Mouse (Mus musculus): Measurements from ENCODE around the gene Lim2. TPM values are rescaled to one million over a fixed set of nuclear protein-coding genes. Genes with fewer than 3 reads are reported as not detected.
"Not testable (repeated sequence)": the region's sequence is repeated elsewhere in the genome, so short reads cannot be mapped to it uniquely, and the experiment has no call there.

Lim2 gene
- polyA plus RNA-seq (2015; fragmentation: Nextera tagmentation; extraction: Ambion mirVana) = not detected in 2 replicates

DNA sequence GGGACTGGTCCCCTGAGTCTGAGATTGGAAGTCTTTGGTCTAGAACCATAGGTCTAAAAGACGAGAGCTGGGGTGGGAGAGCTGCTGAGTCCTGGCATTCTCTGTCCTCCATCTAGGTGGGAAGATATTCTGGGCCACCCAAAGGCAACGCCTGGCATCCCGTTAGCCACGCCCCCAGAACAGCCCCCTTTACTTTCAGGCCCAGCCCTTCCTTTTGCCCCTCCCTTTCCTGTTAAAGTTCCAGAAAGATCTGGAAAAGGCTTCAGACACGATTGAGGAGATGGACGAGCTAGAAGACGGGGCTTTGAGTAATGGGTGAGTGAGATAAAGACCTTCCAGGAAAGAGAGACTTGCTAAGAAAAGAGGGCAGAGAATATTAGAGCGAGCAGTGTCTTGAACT, at the start of gene Lim2:
TSS of gene Lim2 (plus strand) at position 265 of the 400 bp plus-strand sequence.
- ATAC-seq (replicated peaks) = no peak
- Histone ChIP-seq H3K4me1 (peaks cover 6% of the 10 kb centered on the region), H3K4me2 (no peak within 1 kb of the TSS), H3K27me3 (replicated peaks) (no peaks in the 10 kb centered on the region), H3K4me3 (no peak within 1 kb of the TSS), H3K36me3 (replicated peaks) (no peaks in the 10 kb centered on the region), H3K9ac (no peak within 1 kb of the TSS), H3K27ac (no peak within 1 kb of the TSS), H3K9me3 (no peaks in the 10 kb centered on the region)
- 84% methylated on average over 8 of the region's 8 CpGs for WGBS

- 16% methylated on average over 5 of the region's 5 CpGs for WGBS
- ATAC-seq (replicated peaks) = no peak
- no peaks in the 10 kb centered on the region for H3K4me1 ChIP-seq
Observed at GRCm38 (mm10) chr7:43378226-43378625, 49.2 kb upstream of the Lim2 start.

GRCm38 (mm10) chr7:43392349-43393121, 34.9 kb upstream of the Lim2 start:
- no peaks in the 10 kb centered on the region for H3K27me3 ChIP-seq (replicated peaks)
- H3K27ac ChIP-seq = no peak overlapping the region
- H3K4me2 ChIP-seq = no peak overlapping the region
- H3K9me3 ChIP-seq = no peaks in the 10 kb centered on the region
- H3K36me3 ChIP-seq (replicated peaks) = no peaks in the 10 kb centered on the region
- WGBS = 78% methylated on average over 8 of the region's 8 CpGs
- no peaks in the 10 kb centered on the region for H3K4me1 ChIP-seq
- ATAC-seq (replicated peaks) = no peak
- H3K4me3 ChIP-seq = no peak overlapping the region
- H3K9ac ChIP-seq = no peak overlapping the region

More at GRCm38 (mm10) chr7:43378226-43378625, 49.2 kb upstream of the Lim2 start:
- Histone ChIP-seq H3K4me3 (no peak overlapping the region), H3K36me3 (replicated peaks) (no peaks in the 10 kb centered on the region), H3K27me3 (replicated peaks) (no peaks in the 10 kb centered on the region), H3K27ac (no peak overlapping the region), H3K9ac (no peak overlapping the region), H3K9me3 (no peaks in the 10 kb centered on the region), H3K4me2 (no peak overlapping the region)

DNA sequence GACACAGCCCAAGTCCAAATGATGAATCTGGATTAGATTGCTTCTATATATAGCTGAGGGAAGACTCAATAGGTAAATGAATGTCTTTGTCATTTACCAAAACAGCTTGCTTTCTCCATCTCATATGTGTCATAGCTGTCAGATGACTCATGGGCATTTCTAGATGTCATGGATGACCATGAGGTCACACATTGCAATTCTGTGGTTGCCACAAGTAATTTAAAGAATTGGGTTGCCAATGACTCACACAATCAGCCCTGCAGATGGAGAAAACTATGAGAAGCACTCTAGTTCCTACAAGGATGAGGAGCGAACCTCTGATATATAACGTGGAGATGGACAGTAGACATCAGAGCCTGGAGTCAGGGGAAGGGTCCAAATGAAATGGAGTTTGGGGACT, 28.0 kb upstream of the Lim2 start:
- no peaks in the 10 kb centered on the region for H3K4me1 ChIP-seq
- no peak overlapping the region for H3K27ac ChIP-seq
- H3K9ac ChIP-seq = no peak overlapping the region
- 88% methylated on average over 2 of the region's 2 CpGs for WGBS
- H3K27me3 ChIP-seq (replicated peaks) = no peaks in the 10 kb centered on the region
- ATAC-seq (replicated peaks) = no peak
- no peak overlapping the region for H3K4me2 ChIP-seq
- H3K4me3 ChIP-seq = no peak overlapping the region
- no peaks in the 10 kb centered on the region for H3K36me3 ChIP-seq (replicated peaks)
- H3K9me3 ChIP-seq = no peaks in the 10 kb centered on the region

GRCm38 (mm10) chr7:43402718-43403117, 24.8 kb upstream of the Lim2 start:
- no peaks in the 10 kb centered on the region for H3K27me3 ChIP-seq (replicated peaks)
- H3K9me3 ChIP-seq = no peaks in the 10 kb centered on the region
- H3K9ac ChIP-seq = no peak overlapping the region
- H3K27ac ChIP-seq = no peak overlapping the region
- H3K4me2 ChIP-seq = no peak overlapping the region
- no peaks in the 10 kb centered on the region for H3K4me1 ChIP-seq
- no peak for ATAC-seq (replicated peaks)
- WGBS = 44% methylated on average over 2 of the region's 2 CpGs
- H3K36me3 ChIP-seq (replicated peaks) = no peaks in the 10 kb centered on the region
- no peak overlapping the region for H3K4me3 ChIP-seq

- Histone ChIP-seq H3K27me3 (replicated peaks) (no peaks in the 10 kb centered on the region), H3K9ac (no peak overlapping the region), H3K36me3 (replicated peaks) (no peaks in the 10 kb centered on the region), H3K9me3 (no peaks in the 10 kb centered on the region), H3K4me3 (no peak overlapping the region), H3K4me1 (no peaks in the 10 kb centered on the region), H3K27ac (no peak overlapping the region), H3K4me2 (no peak overlapping the region)
- 81% methylated on average over 3 of the region's 3 CpGs for WGBS
- ATAC-seq (replicated peaks) = no peak
Observed at GRCm38 (mm10) chr7:43407573-43407972, 19.9 kb upstream of the Lim2 start.

DNA sequence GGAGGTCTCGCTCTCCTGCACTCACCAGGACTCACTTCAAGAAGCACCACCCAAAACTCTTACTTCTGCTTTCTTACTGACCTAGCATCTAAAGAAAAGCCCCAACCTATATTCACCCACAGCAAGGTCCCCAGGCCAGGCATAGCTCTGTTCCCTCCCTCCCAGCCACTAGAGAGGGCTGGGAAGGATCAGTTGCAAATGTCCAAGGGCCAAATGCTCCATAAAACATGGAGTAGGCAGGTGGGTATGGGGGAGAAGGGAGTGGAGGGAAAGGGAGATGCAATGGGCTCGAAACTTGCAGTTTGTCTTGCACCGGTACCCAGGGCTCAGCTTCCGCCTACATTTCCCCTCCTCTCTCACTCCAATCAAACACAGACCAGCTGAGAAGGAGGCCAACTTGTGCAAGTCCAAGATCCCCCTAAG, 19.3 kb upstream of the Lim2 start, which contains the start of gene Siglecg:
TSS of gene Siglecg (plus strand) at position 74 of the 423 bp plus-strand sequence.
- WGBS = 83% methylated on average over 4 of the region's 4 CpGs
- no peak within 1 kb of the TSS for H3K27ac ChIP-seq
- H3K27me3 ChIP-seq (replicated peaks) = no peaks in the 10 kb centered on the region
- H3K4me3 ChIP-seq = no peak within 1 kb of the TSS
- no peak within 1 kb of the TSS for H3K4me2 ChIP-seq
- no peaks in the 10 kb centered on the region for H3K36me3 ChIP-seq (replicated peaks)
- ATAC-seq (replicated peaks) = no peak
- H3K9me3 ChIP-seq = no peaks in the 10 kb centered on the region
- H3K9ac ChIP-seq = no peak within 1 kb of the TSS
- no peaks in the 10 kb centered on the region for H3K4me1 ChIP-seq

- Histone ChIP-seq H3K4me1 (no peaks in the 10 kb centered on the region), H3K9me3 (no peaks in the 10 kb centered on the region), H3K27me3 (replicated peaks) (no peaks in the 10 kb centered on the region), H3K4me3 (no peak overlapping the region), H3K9ac (no peak overlapping the region), H3K27ac (no peak overlapping the region), H3K4me2 (no peak overlapping the region), H3K36me3 (replicated peaks) (no peaks in the 10 kb centered on the region)
- WGBS = 75% methylated on average over 3 of the region's 3 CpGs
- ATAC-seq (replicated peaks) = no peak
Observed at GRCm38 (mm10) chr7:43409084-43409483, 18.4 kb upstream of the Lim2 start.

- H3K36me3 ChIP-seq (replicated peaks); ATAC-seq (replicated peaks); H3K9ac ChIP-seq; H3K27ac ChIP-seq; H3K4me3 ChIP-seq; H3K4me1 ChIP-seq; H3K27me3 ChIP-seq (replicated peaks); H3K9me3 ChIP-seq; H3K4me2 ChIP-seq: not testable (repeated sequence)
- WGBS = 32% methylated on average over 4 of the region's 4 CpGs
Observed at GRCm38 (mm10) chr7:43411724-43412123, 15.7 kb upstream of the Lim2 start.

DNA sequence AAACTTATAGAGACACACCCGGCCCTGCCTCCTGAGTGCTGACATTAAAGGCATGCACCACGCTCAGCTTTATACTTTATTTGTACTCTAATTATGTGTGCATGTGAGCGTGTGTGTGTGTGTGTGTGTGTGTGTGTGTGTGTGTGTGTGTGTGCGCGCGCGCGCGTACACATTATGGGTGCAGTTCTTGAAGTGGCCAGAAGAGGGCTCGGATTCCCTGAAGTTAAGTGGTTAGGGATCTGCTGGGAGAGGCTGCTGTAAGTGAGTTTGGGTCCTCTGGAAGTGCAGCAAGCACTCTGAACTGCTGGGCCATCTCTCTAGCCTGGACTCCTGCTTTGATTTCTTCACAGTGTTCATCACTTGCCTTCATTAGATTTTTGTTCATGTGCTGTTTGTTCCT, 10.2 kb upstream of the Lim2 start:
- no peaks in the 10 kb centered on the region for H3K4me1 ChIP-seq
- ATAC-seq (replicated peaks) = no peak
- H3K4me3 ChIP-seq = no peak overlapping the region
- no peaks in the 10 kb centered on the region for H3K9me3 ChIP-seq
- 83% methylated on average over 10 of the region's 10 CpGs for WGBS
- no peaks in the 10 kb centered on the region for H3K36me3 ChIP-seq (replicated peaks)
- H3K27me3 ChIP-seq (replicated peaks) = no peaks in the 10 kb centered on the region
- H3K9ac ChIP-seq = no peak overlapping the region
- no peak overlapping the region for H3K27ac ChIP-seq
- H3K4me2 ChIP-seq = no peak overlapping the region

DNA sequence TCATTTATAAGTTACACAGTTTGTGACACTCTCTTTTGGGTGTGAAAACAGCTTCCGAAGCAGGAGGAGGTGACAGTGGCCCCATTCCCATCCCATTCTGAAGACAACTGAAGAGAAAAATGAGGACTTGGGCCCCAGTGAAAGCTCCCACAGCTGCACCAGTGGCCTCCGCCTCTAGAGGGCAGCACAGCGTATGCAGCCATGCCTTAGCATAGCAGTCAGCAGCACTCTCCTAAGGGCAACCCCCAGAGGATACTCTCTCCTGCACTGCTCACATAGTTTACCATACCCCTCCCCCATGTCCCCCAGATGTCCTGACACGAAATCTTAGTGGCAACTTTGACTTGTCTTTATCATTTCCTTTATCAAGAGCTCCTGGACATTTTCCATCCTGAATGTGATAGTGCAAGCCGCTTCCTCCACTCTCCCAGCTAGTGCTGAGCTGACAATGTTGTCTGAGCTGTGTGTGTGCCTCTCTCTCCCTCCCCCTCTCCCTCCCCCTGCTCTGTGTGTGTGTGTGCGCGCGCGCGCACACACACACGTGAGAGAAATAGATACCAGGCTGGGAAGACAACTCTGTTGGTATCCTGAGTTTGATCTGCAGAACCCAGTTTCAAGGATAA, 4.4 kb upstream of the Lim2 start:
- Histone ChIP-seq H3K4me3 (no peak overlapping the region), H3K4me1 (peaks cover 6% of the 10 kb centered on the region), H3K9ac (no peak overlapping the region), H3K27ac (no peak overlapping the region), H3K36me3 (replicated peaks) (no peaks in the 10 kb centered on the region), H3K4me2 (peak overlapping the region; percentile 29), H3K27me3 (replicated peaks) (no peaks in the 10 kb centered on the region), H3K9me3 (no peaks in the 10 kb centered on the region)
- 12% methylated on average over 11 of the region's 11 CpGs for WGBS
- peak; percentile 95 for ATAC-seq (replicated peaks)

DNA sequence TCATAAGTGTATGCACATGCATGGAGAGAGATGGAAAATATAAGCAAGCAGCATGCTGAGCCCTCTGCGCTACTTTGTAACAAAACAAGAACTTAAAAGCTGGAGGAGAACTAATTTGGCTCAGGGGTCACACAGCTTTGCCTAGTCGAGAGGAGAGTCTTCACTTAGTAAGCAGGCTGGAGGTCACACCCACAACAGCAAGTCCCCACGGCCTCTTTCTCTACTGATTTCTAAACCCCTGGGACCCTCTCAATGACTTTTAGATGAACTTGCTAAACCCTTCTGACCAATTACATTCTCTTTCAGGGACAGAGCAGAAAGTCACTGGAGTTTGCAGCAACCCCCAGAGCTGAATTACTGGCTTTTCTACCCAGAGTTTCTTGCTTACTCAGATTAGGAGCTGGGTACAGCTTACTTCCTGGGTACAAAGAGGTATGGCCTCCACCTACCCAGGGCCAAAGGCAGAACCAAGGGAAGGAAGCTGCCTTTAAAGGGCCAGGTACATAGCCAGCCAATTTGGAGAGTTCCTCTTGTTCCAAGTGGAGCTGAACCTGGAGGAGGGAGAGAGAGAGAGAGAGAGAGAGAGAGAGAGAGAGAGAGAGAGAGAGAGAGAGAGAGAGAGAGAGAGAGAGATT, 3.4 kb upstream of the Lim2 start:
- WGBS = 65% methylated on average over 3 of the region's 3 CpGs
- H3K27ac ChIP-seq = no peak overlapping the region
- H3K4me2 ChIP-seq = no peak overlapping the region
- H3K4me3 ChIP-seq = no peak overlapping the region
- H3K9me3 ChIP-seq = no peaks in the 10 kb centered on the region
- H3K27me3 ChIP-seq (replicated peaks) = no peaks in the 10 kb centered on the region
- H3K9ac ChIP-seq = no peak overlapping the region
- peaks cover 6% of the 10 kb centered on the region for H3K4me1 ChIP-seq
- H3K36me3 ChIP-seq (replicated peaks) = no peaks in the 10 kb centered on the region
- no peak for ATAC-seq (replicated peaks)
